Mouse (Mus musculus): ENCODE data around the gene E2f7.

Gene E2f7

GRCm38 (mm10) chr10:110781772-110782171 is 36.5 kb downstream of the E2f7 start:
- no peak for DNase-seq

GRCm38 (mm10) chr10:110782655-110783054 is 37.4 kb downstream of the E2f7 start:
- no peak for DNase-seq

- DNase-seq = no peak
These were observed 43.0 kb downstream of the E2f7 start for GRCm38 (mm10) chr10:110788049-110788752.

GRCm38 (mm10) chr10:110789683-110790082 is 44.4 kb downstream of the E2f7 start:
- no peak for DNase-seq

- DNase-seq = no peak
These were observed 48.0 kb downstream of the E2f7 start for GRCm38 (mm10) chr10:110793150-110793787.

GRCm38 (mm10) chr10:110794564-110795205 is 49.4 kb downstream of the E2f7 start:
- peak; percentile 46 to 62 for DNase-seq

GRCm38 (mm10) chr10:110795206-110795796 is 50.1 kb downstream of the E2f7 start:
- no peak for DNase-seq

- no peak for DNase-seq
These were observed 56.1 kb downstream of the E2f7 start for GRCm38 (mm10) chr10:110801296-110801695.

- DNase-seq = no peak
These were observed 59.2 kb downstream of the E2f7 start for GRCm38 (mm10) chr10:110804279-110805024.

GRCm38 (mm10) chr10:110805025-110805740 is 59.9 kb downstream of the E2f7 start:
- no peak for DNase-seq

- DNase-seq = no peak
These were observed 61.2 kb downstream of the E2f7 start for GRCm38 (mm10) chr10:110806471-110806870.

- DNase-seq = no peak
These were observed 65.3 kb downstream of the E2f7 start for GRCm38 (mm10) chr10:110810528-110810927.

GRCm38 (mm10) chr10:110811209-110811861 is 66.1 kb downstream of the E2f7 start:
- no peak for DNase-seq

- no peak for DNase-seq
These were observed 66.6 kb downstream of the E2f7 start for GRCm38 (mm10) chr10:110811862-110812225.

GRCm38 (mm10) chr10:110821139-110821538 is 75.9 kb downstream of the E2f7 start:
- no peak for DNase-seq

- DNase-seq = no peak
These were observed 76.5 kb downstream of the E2f7 start for GRCm38 (mm10) chr10:110821692-110822091.

GRCm38 (mm10) chr10:110832336-110832735 is 87.1 kb downstream of the E2f7 start:
- DNase-seq = no peak

- no peak for DNase-seq
These were observed 90.0 kb downstream of the E2f7 start for GRCm38 (mm10) chr10:110835115-110835806.

Measured in cerebellum, postnatal 25 days (tissue).